Mouse (Mus musculus): ENCODE results near the gene Camkk2.

The Camkk2 gene

DNA sequence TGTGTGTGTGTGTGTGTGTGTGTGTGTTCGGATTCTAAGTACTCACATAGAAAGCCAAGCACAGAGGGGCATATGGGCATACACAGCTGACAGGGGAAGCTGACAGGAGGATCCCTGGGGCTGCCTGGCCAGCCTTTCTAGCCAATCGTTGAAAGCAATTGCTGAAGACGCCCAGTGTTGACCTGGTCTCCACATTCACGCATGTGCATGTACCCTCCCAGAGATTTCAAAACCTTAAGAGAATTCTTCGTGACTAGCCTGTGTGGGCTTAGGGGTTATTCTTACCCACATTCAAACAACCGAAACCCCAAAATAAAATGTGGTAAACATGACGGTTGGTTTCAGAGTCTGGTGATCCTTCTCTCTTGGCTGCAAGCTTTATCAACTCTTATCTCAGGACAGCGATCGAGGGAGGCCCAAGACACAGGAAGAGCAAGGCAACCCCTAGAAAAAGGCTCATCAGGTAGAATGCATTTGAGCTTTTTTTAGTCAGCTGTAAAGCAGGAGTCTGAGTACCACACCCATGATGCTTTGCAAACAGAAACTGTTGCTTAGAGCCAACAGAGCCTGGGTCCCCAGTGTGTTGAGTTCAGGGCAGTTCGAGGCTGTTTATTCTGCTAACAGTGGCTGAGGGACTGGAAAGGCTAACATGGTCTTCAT is 81.0 kb downstream of the Camkk2 start:
- DNase-seq (ENCODE audit: low spot score), result no peak

DNA sequence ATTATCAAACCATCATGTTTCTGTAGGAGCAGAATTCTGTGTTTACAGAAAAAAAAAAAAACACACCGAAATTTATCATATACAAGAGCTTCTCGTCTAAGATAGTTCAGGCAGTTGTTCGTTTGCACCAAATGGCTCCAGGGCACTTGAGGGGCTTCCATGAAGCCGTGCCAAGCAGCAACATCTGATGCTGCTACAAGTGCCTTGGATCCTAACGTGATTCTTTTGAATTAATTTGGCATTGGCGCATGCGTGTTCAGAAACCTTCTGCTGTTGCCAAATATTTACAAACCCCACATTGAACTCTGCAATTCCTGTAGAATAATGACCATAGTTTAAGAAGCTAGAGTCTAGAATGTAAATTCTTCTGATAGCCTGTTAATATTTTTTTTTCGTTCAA is 83.7 kb downstream of the Camkk2 start:
- DNase-seq (ENCODE audit: low spot score), result no peak

DNA sequence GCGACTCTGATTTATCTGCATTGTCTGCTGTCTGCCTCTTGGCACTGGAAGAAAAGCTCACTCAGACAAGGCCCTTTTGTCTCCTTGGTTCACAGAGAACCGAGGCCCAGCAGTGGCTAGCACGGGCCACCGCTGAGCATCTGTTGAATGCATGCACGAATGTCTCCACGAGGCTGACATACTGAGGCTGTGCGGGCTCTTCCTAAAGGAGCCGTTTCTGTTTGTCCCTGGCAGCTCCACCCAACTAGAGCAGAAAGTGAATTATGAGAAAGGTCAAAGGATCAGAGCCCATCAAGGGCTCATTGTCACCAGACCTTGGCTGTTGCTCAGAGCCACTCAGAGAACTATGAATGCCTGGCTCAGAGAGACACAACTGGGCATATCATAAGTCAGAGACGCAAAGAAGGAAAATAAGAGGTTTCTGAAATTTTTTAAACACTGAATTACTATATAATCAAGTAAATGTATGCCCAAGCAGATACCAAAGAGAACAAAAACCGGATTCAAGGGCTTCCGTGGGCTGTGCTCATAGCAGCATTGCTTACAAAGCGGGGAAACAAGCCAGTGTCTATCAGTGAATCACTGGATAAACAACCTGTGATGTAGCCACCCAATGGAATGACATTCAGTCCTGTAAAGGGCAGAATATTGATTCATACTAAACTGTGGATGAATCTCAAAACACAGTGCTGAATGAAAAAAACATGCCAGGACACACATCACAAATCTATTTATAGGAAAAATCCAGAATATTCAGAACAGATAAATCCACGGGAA is 85.6 kb downstream of the Camkk2 start:
- DNase-seq (ENCODE audit: low spot score), result no peak

DNA sequence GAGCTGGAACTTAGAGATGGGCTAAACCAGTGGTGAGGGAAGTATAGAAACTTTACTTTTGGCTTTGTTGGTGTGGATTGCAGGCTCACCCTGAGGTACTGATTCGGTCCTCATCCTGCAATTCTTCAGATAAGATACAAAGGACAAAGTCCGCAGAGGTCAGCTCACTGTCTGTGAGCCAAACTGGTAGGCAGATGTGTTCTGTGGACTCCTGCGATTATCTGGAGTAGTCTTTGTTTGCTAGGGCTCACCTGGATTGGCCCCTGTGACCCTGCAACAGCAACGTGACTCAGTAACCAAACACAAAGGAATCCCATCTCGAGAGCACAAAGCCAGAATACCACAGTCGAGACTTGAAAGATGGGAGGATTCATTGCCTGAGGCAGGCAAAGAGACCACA is 88.7 kb downstream of the Camkk2 start:
- no peak for DNase-seq (ENCODE audit: low spot score)

DNA sequence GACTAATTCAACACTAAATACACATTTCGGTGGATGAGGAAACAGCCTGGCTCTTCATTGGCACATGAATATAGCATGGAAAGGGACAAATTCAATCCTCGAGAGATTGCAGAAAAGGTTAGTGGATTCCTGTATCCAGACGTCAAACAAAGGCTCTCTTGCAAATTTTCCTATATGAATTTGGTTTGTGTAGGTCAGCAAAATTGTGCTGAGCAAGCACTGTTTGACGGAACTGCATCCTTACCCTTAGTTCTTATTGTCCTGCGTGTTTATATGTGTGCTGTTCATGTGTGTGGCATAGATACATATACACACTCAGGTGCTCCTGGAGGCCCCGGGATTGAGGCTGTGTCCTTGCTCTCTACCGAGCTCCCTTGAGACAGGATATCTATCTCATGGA is 90.1 kb downstream of the Camkk2 start:
- no peak for DNase-seq (ENCODE audit: low spot score)

DNA sequence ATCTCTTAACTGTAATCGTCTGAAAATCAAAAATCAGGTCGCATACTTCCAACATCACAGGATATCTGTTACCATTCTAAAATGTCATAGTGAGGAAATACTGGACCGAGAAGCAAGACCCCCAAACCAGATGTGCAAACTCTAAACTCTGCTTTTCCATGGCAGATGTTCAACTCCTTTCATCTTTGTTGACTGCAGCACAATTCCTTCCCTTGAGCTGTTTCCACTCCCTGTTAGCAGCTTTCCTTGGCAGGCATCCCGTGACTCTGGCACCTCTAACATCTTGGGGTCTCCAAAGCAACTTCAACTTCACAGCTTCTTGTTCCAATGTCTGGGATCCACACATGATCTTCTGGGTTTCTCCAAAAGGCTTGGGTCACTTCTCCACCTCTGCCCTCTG is 91.8 kb downstream of the Camkk2 start:
- no peak for DNase-seq (ENCODE audit: low spot score)

DNA sequence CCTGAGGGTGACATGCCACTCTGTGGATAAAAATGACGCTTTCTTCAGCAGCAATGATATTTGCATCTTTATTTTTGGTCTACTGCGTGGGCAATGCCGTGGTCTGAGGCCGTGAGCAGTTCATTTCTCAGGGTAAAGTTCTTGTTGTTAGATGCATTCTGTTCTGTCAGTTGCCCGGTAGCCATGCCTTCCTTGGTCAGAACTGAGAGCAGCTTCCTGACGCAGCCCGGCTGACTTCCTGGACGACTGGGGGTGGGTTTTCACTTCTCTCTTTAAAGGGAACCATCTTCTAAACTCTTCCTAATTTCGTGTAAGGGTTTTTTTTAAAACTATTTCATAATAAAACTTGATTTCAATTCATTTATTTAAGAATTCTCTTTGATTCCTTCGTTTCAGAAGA is 95.3 kb downstream of the Camkk2 start:
- DNase-seq (ENCODE audit: low spot score), result no peak

DNA sequence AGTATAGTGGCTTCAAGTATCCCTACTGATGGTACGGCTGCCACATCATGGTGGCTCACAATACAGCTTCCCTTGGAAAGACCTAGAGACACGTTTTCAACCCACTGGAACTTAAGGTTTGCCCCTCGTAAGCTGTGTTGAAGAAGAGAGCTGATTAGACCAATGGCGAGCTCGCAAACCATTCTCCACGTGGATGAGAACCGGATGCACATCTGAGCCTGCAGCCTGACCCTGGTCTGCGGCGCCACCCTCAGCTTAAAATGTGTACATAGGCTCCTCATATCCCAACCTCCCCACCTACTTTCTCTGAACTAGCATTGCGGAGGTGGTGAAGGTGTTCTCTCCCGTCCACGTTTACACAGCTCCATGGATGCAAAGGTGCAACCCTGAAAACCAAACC is 97.9 kb downstream of the Camkk2 start:
- DNase-seq (ENCODE audit: low spot score), result no peak

All from MN1 (cell line).